Comparison of ENCODE assay signal across 21 mouse cellular contexts in genomic region chr10:21353890-21354289, GRCm38 (mm10). TPM values are rescaled to one million over a fixed set of nuclear protein-coding genes. Genes with fewer than 3 reads are reported as not detected.
"Had no signal": no experiment of that assay in that cellular context is flagged by ENCODE, and none has a peak within 500 bp of the region (broad histone marks: within the 10 kb centered on the region; RNA-seq: fewer than 3 reads in every experiment).

No protein-coding gene starts in this region.

- H3K4me3 ChIP-seq: limb, embryonic 12.5 days; limb, embryonic 15.5 days; midbrain, embryonic 12.5 days; midbrain, embryonic 15.5 days; myocyte; neural tube, embryonic 13.5 days had no signal

- H3K9ac ChIP-seq: limb, embryonic 12.5 days; limb, embryonic 15.5 days; liver, embryonic 14.5 days; liver, postnatal 0 days; lung, embryonic 14.5 days; midbrain, embryonic 12.5 days; midbrain, embryonic 15.5 days; neural tube, embryonic 13.5 days had no signal

- H3K4me2 ChIP-seq: limb, embryonic 12.5 days; limb, embryonic 15.5 days; liver, embryonic 11.5 days; lung, embryonic 14.5 days; midbrain, embryonic 12.5 days; midbrain, embryonic 15.5 days; neural tube, embryonic 13.5 days had no signal

- H3K27ac ChIP-seq: limb, embryonic 12.5 days; limb, embryonic 15.5 days; liver, embryonic 14.5 days; macrophage; midbrain, embryonic 12.5 days; midbrain, embryonic 15.5 days; neural tube, embryonic 13.5 days; stomach, postnatal 0 days had no signal

- H3K9me3 ChIP-seq: limb, embryonic 12.5 days; limb, embryonic 15.5 days; midbrain, embryonic 12.5 days; midbrain, embryonic 15.5 days; neural tube, embryonic 13.5 days had no signal

- ATAC-seq: liver, postnatal 0 days; lung, postnatal 0 days; midbrain, embryonic 15.5 days had no signal

- H3K4me1 ChIP-seq: limb, embryonic 12.5 days; limb, embryonic 15.5 days; midbrain, embryonic 12.5 days; midbrain, embryonic 15.5 days; neural tube, embryonic 13.5 days had no signal

- H3K27me3 ChIP-seq: limb, embryonic 12.5 days; limb, embryonic 15.5 days; midbrain, embryonic 12.5 days; midbrain, embryonic 15.5 days; neural tube, embryonic 13.5 days had no signal

- DNase-seq: kidney, adult 9 months; kidney, postnatal 14 days; kidney, postnatal 4 days; left cerebral cortex, postnatal 4 days; liver, postnatal 0 days; lung, embryonic 14.5 days; right cerebral cortex, postnatal 14 days; right cerebral cortex, postnatal 4 days; thymus, postnatal 25 days had no signal

RNA-seq across cellular contexts. Expression of gene Aldh8a1, which starts 23.2 kb away (rescaled TPM):
- total RNA-seq: layer of hippocampus, postnatal 14 days; left cerebral cortex, postnatal 4 days had no signal
- polyA plus RNA-seq: limb, embryonic 12.5 days; limb, embryonic 15.5 days; lung, embryonic 14.5 days; macrophage; myocyte; neural tube, embryonic 13.5 days had no signal
